Mouse (Mus musculus) ovary, postnatal 10 days (tissue): ENCODE data around the gene C2cd2.
A peak's percentile ranks its signal among the peaks of the same experiment; 100 is the strongest.
"Not testable (repeated sequence)": the region's sequence is repeated elsewhere in the genome, so short reads cannot be mapped to it uniquely, and the experiment has no call there.

Experiments used
- DNase-seq: peaks from one replicate; pipeline ENCODE4 v3.0.0; 2022; ENCODE audit warnings: low spot score

The C2cd2 gene

DNA sequence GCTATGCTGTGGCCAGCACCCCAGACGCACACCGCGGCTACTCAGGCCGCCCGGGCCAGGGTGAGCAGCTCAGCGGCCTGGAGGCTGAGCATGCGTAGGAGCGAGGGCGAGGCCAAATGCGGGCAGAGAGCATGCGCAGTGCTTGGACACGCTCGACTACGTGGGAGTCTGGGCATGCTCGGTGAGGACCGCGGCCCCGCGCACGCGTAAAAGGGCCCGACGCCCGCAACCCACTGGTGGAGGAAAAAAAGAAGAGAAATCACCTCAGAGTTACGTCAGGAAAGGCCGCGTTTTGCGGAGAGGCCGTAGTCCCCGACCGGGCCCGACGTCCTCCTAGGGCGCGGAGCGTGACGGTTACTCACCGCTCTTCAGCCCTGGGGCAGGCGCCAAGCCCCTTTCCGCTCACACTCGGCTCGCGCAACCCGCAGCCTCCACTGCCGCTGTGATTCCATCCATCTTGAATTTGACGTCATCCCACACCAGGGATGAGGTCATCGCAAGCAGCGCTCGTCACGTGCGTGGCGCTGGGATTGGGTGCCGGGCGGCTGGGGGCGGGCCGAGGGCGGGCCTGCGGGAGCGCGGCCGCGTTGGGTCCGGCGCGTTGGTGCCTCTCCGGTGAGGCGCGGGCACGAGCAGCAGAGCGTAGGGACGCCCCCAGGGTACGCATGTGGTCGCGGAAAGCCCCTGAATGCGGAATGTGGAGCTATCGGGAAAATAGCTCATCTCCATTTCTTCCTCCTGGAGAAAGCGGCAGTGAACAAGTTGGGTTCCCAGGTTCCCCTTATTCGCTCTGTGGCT is at the start of gene C2cd2, which contains the start of gene Zbtb21:
C2cd2 (minus strand) TSS at position 448 of the 798 bp plus-strand sequence.
Zbtb21 (minus strand) TSS at position 472 of the 798 bp plus-strand sequence.
- DNase-seq: peak; percentile 95

DNA sequence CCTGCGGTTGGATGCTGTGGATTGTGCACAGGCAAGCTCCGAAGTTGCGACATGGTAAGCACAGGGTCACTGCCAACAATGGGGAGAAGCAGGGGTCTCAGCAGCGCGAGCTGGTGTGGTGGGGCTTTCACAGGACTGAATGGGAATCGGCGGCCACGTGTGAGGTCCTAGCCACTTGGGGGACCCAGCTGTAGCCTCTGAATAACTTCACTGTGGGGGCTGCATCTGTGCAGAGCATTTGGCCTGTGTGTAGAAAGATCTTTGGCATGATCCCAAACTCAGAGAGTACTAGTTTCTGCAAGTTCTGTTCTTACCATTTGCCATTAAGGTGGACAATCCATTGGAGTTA is 35.0 kb upstream of the C2cd2 start:
- DNase-seq: not testable (repeated sequence)

DNA sequence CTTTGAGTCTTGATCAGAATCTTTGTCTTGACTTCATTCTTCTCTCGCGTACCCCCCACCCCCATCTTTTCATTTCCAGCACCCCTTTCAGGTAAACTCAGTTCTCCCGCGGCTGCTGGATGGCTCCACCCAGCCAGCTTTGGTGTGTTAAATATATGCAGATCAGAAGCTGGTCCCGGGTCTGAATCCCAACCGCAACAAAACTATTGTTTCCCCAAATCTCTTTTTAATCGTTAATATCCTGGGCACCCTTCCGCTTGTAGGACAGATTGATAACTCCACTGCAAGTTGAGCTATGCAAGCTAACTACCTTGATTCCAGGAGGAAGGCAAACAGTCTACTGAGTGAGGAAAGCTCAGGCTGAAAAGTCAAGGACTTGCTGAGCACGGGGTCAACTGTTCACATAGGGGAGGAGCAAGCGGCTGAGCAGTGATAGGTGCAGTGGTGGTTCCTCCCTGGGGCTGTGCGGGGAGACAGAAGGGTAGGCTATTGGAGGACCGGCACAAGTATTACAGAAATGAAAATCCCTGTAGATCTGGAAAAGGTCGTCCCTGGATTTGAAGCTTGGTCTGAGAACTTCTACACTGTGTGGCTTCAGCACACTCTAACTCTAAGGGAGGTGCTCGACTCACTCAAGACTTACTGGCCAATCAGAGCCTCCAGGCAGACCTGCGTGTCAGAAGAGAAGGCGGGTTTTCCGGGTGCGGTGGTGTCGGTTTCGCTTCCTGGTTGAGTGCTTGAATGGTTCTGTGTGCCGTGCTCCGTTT is 34.4 kb upstream of the C2cd2 start, which contains the start of gene B230307C23Rik:
B230307C23Rik (plus strand) TSS at position 700 of the 767 bp plus-strand sequence.
- DNase-seq: peak; percentile 40

DNA sequence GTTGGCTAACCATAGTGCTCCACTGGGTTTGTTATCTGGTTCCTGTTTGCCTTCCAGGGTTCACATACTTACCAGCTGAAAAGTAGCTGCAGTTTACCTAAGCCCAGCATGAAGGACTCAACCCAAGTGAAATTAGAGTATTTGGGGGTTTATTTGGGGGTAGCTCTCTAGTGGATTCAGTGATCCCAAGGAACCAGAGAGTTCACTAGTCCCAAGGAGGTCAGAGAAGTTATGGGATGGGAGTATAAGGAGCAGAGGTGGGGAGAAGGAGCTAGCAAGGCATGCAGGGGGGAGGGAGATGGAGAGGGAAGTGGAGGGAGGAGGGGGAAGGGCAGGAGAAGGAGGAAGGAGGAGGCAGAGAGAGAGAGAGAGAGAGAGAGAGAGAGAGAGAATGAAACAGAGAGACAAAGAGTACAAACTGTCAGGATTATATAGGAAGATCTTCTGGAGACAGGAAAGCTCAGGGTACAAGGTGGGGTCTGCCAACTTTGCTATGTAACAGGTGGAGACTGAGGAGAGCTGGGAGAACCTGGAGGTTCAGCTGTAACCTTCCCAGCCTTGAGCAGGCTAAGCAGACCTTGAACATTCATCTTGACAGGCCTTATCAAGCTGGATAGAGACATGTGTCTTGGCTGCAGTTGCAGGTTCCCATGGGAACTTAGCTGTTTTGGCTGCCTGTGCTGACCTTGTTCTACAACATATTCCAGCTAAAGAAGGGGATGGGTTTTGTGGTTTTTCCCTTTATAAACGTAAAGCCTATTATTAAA is 33.6 kb upstream of the C2cd2 start:
- no peak for DNase-seq

DNA sequence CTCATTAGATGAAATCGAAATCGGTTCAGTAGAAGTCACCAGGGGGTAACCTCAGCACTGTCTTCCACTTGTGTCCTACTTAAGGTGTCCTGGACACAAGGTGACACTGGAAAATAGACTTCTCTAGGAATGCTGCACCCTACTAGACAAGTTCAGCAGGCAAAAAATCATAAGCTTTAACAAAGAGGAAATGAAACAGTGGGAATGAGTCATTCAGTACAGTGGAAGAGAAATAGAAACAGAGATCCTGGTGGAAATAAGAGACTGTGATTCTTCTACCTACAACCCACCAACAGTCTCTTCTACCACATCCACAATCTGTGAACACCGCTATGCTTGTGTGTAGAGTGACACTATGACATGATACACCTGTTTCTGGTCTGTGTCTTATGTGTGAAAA is 30.1 kb upstream of the C2cd2 start:
- DNase-seq: not testable (repeated sequence)

DNA sequence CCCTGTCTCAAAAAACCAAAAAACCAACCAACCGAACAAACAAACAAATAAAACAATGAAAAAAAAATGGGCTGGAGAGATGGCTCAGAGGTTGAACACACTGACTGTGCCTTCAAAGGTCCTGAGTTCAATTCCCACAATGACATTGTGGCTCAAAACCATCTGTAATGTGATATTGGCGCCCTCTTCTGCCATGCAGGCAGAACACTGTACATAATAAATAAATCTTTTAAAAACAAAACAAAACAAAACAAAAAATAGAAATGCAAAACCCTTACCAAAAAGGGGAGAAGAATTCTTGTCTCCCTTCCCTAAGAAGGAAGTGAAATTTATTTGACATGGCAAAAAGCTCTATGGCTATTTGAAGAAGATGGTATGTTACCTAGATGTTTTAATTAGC is 29.1 kb upstream of the C2cd2 start:
- no peak for DNase-seq

DNA sequence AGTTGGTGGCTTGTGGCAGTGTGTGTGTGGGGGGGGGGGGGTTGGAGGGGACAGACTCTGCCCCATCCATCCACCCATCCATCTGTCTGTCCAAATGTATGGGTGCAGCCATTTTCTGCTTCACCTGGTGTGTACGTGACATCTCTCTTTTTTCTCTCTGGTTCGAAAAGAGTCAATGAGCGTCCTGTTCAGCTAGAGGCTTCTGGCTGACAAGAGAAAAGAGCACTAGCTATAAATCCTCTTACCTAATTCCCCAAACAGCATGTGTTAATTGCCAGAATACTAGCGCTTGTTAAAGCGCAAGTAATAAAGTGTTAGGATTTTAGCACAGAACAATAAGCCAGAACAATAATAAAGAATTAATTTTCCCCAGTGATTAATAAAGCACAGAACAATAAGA is 22.2 kb upstream of the C2cd2 start:
- DNase-seq: no peak

DNA sequence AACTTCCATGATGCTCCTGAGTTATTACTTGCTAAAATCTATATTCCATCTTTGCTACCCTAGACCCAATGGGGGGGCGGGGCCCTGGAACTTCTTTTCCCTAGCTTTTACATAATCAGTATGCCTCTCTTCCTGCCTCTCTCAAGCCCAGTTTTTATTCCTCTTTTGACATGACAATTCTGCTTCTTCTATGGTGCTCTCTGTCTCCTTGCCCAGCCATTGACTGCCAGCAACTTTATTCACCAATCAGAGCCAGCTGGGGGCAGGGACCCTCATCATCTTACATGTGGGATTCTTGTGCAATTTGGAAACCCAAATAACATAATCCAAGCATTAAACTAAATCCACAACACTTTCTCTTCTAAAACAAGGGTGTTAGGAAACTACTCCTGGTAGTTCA is 19.0 kb upstream of the C2cd2 start:
- no peak for DNase-seq

DNA sequence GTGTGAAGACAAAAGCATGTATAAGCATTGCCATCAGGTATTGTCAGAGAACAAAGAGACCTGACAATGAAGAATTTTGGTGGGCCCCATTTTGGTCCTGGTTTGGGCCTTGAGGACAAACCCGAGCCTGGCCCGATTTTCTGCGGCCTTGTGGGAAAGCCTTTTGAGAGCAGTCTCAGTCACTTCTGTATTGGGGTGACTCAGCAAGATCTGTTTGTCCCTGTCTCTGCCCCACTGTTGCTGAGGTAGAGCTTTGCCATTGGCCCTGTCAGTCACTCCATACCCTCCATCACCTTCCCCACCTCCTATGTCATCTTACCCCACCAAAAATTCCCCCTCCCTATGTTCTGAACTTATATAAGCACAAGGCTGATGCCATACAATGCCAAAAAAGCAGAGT is 15.3 kb upstream of the C2cd2 start:
- no peak for DNase-seq

DNA sequence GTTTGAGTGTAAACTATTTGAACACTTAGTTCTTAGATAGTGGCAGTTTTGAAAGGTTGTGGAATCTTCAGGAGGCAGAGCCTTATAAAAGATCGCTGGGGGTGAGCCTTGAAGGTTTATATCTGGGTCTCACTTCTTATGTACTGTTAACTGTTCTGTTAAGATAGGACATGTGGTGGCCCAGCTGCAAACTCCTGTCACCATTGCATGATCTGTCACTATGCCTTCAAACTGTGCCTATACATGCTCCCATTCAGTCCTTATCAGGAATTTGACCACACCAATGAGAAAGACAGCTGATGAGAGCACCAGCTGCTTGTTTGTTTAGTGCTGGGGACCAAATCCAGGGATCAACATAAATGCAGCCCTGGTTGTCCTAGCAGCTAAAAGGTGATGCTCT is 14.9 kb upstream of the C2cd2 start:
- no peak for DNase-seq

DNA sequence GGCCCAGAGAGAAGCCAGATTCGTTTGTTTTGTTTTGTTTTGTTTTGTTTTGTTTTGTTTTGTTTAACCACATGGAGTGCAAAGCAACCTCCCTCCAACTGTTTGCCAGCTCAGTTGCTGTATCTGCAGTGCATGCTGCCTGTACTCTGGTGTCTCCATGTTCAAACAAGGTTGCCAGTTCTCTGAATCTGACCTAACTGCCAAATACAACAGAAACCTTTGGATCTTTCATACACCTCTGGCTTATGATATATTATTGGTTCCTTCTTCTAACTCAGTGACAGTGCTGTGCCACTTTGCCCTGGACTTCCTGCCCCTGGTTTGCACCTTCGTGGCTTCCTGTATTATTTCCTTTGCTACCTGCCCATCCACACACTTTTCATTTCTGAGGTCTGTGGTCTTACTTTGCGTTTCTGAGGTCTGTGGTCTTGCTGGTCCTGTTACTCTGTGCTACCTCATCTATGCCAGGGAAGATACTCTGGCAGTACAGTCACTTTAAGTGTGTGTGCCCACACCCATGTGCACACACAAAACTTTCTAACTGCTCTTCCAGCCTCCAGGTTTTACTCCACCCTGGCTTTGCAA is 1.6 kb upstream of the C2cd2 start:
- no peak for DNase-seq

DNA sequence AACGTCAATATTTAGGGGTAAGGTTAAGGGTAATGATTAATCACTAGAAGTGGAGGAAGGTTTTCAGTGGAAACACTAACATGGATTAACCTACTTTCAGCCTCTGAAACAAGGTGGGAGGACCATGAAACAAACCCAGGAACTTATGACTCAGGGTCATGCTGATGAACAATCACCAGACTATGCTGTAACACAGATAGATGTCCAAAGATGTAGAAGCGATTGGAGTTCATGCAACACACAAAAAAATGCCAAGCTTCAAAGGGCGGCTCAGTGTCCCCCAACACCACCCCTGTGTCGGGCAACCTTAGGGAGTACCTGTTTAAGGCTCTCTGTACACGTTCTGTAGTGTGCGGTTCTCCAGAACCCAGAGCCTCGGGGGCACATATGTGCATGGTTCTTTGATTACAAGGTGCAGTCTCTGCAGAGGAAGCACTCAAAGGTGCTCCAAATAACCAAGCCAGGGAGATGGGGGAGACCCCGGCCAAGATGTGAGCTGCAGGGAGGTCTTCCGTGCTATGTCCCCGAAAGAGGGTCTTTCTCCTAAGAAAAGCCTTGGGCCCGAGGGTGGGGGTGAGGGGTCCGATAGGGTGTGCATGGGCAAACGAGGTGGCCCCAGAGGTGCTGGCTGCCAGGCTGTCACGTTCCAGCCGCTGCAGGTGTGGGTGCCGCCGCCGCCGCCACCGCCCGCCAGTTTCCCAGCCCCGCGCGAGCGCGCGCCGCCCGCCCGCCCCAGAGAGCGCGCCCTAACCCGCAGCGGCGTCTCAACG is 832 bp downstream of the C2cd2 start:
- DNase-seq: no peak

DNA sequence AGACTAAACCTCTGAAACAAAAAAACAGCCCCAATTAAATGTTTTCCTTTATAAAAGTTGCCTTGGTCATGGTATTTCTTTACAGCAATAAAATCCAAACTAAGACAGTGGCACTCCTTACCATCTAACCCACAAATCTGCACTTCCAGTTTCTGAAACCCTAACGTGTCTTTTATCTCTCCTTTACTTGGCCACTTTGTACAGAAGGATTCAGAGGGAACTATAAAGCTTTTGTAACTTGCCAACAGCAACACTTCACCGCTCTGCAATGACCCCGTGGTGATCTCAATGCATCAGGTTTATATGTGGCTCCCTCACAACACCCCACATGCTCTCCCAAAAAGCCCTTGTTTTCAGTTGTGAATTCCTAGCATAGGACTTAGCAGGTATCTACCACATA is 2.0 kb downstream of the C2cd2 start:
- no peak for DNase-seq

DNA sequence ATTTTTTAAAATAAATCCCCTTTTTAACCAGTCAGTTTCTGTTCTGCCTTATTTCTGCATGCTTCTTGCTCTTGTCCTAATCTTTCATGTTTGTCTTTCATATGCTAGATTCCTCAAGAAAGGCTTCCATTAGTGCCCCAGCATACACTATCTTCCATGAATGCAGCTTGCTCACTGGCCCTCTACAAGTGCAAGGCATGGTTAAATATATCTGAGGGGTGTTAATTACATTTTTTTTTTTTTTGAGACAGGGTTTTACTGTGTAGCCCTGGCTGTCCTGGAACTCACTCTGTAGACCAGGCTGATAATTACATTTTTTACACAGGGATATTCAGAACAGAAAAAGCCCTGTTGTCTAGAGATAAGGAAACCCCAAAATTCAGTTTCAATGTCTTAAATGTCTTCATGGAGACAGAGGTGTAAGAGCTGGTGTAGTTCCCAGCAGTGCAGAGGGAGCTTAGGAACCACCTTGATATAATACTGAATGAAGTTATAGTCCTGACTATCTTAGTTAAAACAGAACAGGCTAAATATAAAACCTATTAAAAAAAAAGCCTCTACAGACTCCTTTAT is 3.9 kb downstream of the C2cd2 start:
- DNase-seq: no peak

DNA sequence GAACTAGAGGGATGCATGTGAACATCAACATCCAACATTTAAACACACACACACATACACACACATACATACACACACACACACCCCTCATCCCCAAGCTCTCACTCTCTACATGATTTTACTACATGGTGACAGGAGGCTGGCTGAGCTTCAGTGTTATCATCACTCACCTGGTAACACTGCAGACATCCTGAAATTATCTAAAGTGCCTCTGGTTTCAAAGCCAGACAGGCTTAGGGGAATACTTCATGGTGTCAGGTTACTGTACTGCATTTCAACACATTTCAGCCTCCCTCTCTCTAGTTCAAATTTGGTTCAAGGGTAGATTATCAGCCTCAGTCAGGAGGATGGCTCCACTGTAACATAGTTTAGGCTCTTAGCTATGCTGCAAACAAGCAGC is 4.8 kb downstream of the C2cd2 start:
- no peak for DNase-seq

DNA sequence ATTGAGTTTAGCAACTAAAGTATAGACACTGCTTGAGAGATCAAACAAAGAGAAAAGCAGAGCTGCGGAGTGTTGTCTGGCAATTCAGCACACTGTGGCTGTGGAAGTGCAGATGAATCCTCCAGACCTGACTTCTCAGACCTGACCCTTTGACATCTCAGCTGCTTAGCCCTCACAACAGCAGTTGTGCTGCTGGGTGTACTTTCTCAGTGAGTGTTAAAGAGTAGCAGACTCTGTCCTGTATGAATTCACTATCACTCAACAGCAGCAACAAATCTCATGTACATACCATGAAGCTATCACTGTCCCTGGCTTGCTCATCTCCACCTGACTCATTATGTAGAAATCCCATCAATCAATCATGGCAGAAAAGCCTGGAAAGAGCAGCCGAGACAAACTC is 6.4 kb downstream of the C2cd2 start:
- DNase-seq: no peak

DNA sequence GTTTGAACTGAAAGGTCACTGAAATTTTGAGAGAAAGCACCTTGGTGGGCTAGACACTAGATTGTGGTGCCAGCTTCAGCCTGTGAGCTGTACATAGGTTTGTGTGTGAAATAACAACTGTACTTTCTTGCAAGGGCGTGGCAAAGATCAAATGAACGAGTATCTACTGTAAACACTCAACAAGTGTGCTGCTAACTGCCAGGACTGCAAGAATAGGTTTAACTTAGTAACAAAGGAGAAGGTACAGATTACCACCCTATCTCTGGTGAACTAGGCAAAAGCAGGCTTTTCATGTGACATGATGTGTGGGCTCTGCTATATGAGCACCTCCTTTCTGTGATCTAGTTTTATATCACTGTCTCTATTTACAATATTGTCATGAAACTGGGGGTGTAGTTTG is 9.1 kb downstream of the C2cd2 start:
- DNase-seq: no peak

DNA sequence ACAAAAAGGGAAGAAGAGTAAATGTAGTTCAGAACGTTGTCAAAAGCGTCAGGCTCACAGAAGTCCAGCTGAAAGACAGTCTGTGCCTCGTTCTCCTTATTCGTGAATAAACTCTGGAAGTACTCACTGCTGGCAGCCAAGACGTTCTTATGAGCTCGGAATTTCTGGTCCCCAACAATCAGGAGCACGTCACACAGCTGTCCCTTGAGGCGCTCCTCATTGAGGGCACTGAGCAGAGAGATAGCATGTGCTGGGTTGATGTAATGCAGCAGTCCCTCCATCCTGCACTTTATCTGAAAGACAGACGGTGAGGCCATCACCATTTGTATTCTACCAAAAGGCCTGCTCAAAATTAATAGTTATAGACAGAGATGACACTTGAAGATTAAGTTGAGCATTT is 9.6 kb downstream of the C2cd2 start:
- no peak for DNase-seq

DNA sequence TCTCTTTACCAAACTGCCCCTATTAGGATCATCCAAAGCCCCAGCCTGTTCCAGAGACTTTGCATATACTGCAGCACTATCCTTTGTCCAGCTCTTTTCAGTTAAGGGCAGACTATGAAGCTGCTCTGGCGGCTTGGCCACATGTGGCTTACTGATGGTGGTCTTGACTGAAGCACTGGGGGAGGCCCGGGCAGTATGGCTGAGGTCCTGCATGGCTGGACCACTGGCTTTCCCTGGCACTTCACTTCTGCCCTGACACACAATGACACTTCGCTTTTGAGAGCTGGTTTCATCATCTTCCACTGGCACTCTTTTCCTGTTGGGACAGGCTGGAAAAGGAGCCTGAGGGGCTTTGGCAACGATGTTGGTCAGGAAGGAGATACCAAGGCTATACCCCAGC is 10.0 kb downstream of the C2cd2 start:
- DNase-seq: no peak

DNA sequence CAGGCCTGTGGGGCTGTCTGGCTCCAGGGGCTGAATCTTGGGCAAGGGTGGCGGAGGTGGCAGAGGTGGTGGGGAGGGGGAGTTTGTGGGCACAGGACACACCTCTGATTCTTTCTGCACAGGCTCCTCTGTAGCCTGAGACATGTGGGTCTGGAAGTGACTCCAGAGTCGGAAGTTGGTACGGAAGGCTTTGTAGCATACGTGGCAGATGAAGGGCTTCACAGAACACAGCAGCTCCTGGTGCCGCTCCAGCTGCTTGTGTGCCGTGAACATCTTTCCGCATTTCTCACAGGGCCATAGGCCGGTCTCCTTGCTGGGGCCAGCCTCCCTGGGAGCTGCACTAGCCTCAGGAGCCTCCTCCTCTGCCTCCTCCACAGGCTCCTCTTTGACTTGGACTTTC is 12.3 kb downstream of the C2cd2 start:
- DNase-seq: no peak

DNA sequence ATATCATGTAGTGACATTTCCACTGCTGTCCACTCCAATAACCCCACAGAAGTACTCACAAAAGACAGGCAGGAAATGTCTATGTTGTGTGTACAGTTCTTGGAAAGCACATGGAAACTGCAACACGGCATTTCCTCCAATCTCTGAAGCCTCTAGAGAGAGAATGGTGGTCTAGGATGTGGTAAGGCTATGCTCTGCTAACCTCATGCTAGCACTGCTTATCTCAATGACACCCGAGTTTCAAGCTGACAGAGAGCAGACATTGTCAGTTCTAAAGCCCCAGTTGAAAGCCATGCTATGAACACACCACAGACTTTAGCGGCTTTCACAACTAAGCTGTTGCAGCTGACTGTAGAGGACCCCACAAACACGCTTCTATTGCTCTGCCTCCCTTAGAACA is 13.6 kb downstream of the C2cd2 start:
- no peak for DNase-seq
